Mouse (Mus musculus) G1E (cell line): ENCODE results near the gene H3f3a. TPM values are rescaled to one million over a fixed set of nuclear protein-coding genes. Genes with fewer than 3 reads are reported as not detected.
A peak's percentile ranks its signal among the peaks of the same experiment; 100 is the strongest.
"Not testable (repeated sequence)": the region's sequence is repeated elsewhere in the genome, so short reads cannot be mapped to it uniquely, and the experiment has no call there.

Experiments used
- ATAC-seq: 2 replicates; pipeline ENCODE4 v1.8.0; 2016; ENCODE audit warnings: mild to moderate bottlenecking; ENCODE audit not compliant: insufficient number of reproducible peaks, poor library complexity, low FRiP score, severe bottlenecking; ENCODE audit errors: extremely low read depth
- DNase-seq: peaks from one replicate; pipeline ENCODE4 v3.0.0; 2012; ENCODE audit warnings: low spot score
- H3K27me3 ChIP-seq: 2 replicates; pipeline ENCODE4 v1.6.1; 2012; ENCODE audit warnings: mild to moderate bottlenecking, low read length, inconsistent platforms; ENCODE audit not compliant: insufficient read depth
- H3K36me3 ChIP-seq: replicated peaks from 2 replicates; pipeline ENCODE3; 2012; ENCODE audit warnings: mild to moderate bottlenecking, inconsistent platforms
- H3K4me1 ChIP-seq: 2 replicates; pipeline ENCODE4 v1.6.1; 2012; ENCODE audit warnings: low read depth, low read length, inconsistent platforms, mixed read lengths; ENCODE audit not compliant: insufficient read depth
- H3K4me3 ChIP-seq: 2 replicates; pipeline ENCODE4 v1.5.1; 2012; ENCODE audit warnings: low read depth, mild to moderate bottlenecking, inconsistent platforms, low read length, moderate library complexity, mixed read lengths
- H3K9me3 ChIP-seq: replicated peaks from 2 replicates; pipeline ENCODE4 v1.6.1; 2012; ENCODE audit warnings: inconsistent platforms
- CTCF ChIP-seq: IDR thresholded peaks from 2 replicates; pipeline ENCODE4 v1.5.1; 2012; ENCODE audit warnings: low read depth, low read length, inconsistent platforms, mixed read lengths
- GATA1 ChIP-seq: IDR thresholded peaks from 2 replicates; pipeline ENCODE4 v1.6.1; 2012; ENCODE audit warnings: borderline replicate concordance, low read length, inconsistent platforms, mixed read lengths
- GATA2 ChIP-seq: IDR thresholded peaks from 2 replicates; pipeline ENCODE4 v1.6.1; 2012; ENCODE audit warnings: low read depth, low read length, inconsistent platforms, borderline replicate concordance
- POLR2AphosphoS5 ChIP-seq: IDR thresholded peaks from 2 replicates; pipeline ENCODE4 v1.6.1; 2012; ENCODE audit warnings: low read depth, low read length, inconsistent platforms; ENCODE audit not compliant: insufficient replicate concordance
- TAL1 ChIP-seq: conservative IDR thresholded peaks from 2 replicates; pipeline ENCODE4 v1.6.1; 2012; ENCODE audit warnings: low read depth, low read length, inconsistent platforms, mixed read lengths
- polyA plus RNA-seq: library from polyadenylated mRNA; stranded (reverse); fragments of >175 nt; gene quantifications from 2 replicates; pipeline ENCODE4 v1.2.3, GENCODE M21; 2012
- total RNA-seq, 2 experiments: library from RNA; stranded (forward) in 1 of 2; stranded (reverse) in 1 of 2; fragments of 200-1000 nt in 1 of 2; fragments of >200 nt in 1 of 2; fragmentation: Nextera tagmentation in 1 of 2; gene quantifications; 2 replicates each; pipeline ENCODE4 v1.2.3; 2014 to 2017

H3f3a gene
- total and polyA plus RNA-seq, 3 experiments = 1,327 to 3,138 (median 1,527) TPM

DNA sequence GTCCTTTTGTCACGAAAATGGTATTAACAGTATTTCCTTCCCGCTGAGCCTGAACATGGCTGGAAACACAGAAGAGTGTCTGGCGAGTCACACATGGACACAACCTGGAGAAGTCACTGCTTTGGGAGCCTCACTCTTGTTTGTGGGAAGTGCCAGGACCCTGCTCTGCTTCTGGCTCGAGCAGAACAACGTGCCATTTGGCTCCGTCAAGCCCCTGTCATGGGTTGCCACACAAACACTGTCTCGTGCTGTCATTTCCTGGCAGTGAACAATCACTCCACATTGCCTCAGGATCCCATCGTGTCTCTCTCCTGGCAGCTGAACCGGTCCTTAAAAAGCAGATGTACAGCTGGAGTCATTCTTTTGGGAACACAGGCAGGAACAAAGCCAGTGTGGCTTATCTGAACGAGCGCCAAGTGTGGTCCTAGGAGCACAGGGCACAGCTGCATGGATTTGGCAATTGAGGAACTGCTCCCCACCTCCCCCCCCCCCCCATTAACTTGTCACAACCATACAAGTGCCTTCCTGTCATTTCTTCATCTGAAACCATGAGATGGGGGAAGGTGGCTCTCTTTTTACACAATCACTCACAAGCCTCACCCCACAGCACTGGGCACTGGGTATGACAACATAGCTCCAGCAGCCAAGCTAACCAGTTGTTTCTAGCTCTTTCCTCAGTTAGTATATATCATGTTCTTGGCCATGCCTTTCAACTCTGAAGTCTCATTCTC, 34.9 kb upstream of the H3f3a start:
- DNase-seq (peak; percentile 25), ATAC-seq (no peak; the same call in 1 of the 2 replicates)
- Histone ChIP-seq H3K9me3 (no peaks in the 10 kb centered on the region), H3K27me3 (no peaks in the 10 kb centered on the region), H3K4me1 (peaks cover 53% of the 10 kb centered on the region), H3K4me3 (peak overlapping the region; percentile 67), H3K36me3 (peaks cover 14% of the 10 kb centered on the region)
- TF ChIP-seq GATA2 (no peak), CTCF (no peak), POLR2AphosphoS5 (no peak), GATA1 (no peak), TAL1 (no peak)

DNA sequence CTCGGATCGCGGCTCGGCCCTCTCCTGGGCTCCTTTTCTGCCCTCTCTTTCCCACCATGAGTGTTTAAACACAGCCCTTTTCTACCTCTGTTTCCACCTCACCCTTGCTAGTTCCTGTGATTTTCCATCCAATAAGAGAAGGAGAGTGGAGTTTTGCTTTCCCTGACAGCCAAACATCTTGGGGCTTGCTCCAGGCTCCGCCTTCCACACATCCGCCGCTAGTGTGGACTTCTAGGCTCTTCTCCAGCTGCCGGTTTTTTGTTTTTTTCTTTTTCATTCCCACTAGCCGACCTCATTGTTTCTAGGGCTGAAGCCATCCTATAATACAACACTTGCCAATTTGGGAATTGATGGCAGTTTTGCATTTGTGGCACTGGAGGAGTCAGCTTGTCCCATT, 34.4 kb upstream of the H3f3a start:
- DNase-seq (peak; percentile 79), ATAC-seq (peak; percentile 59)
- Histone ChIP-seq H3K9me3 (no peaks in the 10 kb centered on the region), H3K27me3 (no peaks in the 10 kb centered on the region), H3K4me1 (peaks cover 50% of the 10 kb centered on the region), H3K4me3 (peak overlapping the region; percentile 67), H3K36me3 (peaks cover 10% of the 10 kb centered on the region)
- TF ChIP-seq POLR2AphosphoS5 (no peak), GATA2 (no peak), CTCF (no peak), GATA1 (no peak), TAL1 (no peak)

DNA sequence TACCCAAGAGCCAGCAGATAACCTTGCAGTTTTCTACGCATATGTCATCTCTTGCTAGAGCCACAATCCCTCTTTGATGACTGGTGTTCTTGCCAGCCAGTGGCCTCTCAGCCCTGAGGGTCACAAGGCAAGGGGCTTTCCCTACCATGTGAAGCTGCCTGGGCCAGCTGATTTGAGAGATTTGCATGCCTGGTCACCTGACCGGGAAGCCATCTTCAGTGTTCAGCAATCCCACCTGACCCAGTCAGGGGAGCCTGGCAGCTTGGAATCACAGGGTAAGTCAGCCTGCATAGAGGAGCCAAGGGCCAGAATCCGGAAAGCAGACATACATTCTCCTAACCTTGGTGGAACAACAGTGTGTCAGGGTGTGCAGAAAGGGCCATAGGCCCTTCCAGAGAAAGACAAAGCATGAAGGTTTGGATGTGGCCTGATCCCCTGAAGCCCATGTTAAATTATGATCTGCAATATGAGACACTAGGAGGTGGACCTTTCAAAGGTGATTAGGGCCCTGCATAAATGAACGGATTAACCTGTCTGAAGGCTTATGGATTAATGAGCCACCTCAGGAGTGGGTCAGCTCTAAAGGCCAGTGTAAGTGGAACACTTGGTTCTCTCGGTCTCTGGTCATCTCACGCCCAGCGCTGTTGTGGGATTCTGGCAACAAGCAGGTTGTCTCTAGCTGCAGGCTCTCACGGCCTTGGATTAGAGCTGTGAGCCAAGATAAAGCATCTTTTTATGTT, 28.0 kb upstream of the H3f3a start:
- Histone ChIP-seq H3K9me3 (no peaks in the 10 kb centered on the region), H3K4me3 (no peak overlapping the region), H3K36me3 (no peaks in the 10 kb centered on the region), H3K27me3 (peaks cover 21% of the 10 kb centered on the region), H3K4me1 (peaks cover 39% of the 10 kb centered on the region)
- no peak for TF ChIP-seq TAL1
- no peak for TF ChIP-seq CTCF
- no peak for TF ChIP-seq GATA2
- no peak for TF ChIP-seq POLR2AphosphoS5
- no peak for TF ChIP-seq GATA1
- ATAC-seq = no peak
- DNase-seq = no peak

DNA sequence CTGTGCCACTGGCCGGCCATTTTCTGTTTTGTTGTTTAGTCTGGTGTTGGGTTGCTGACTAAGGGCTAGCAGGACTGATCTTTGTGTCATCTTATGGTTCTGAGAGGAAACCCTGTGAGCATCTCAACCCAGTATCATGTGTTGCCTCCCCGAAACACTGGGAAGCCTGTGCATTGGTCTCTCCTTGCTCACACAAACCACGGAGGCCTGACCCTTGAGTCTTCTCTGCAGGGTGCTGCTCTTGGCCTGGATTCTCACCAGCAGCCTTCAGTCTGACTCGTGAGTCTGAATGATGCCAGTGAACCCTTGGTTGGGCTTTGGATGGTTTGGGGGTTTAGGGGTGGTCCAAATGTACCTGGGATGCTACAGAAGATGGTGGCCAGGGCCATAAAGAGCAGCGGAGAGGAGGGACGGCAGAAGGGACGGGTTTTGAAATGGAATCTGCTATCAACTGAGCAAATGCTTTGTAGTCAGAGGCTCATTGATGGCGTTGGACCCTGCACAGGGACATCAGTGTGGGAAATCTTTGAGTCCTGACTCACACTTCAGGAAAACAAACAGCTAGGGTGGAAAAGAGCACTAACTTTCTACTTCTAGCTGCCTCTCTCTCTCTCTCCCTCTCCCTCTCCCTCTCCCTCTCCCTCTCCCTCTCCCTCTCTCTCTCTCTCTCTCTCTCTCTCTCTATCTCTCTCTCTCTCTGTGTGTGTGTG, 25.6 kb upstream of the H3f3a start:
- TF ChIP-seq CTCF (no peak), POLR2AphosphoS5 (no peak), GATA1 (no peak), TAL1 (no peak), GATA2 (no peak)
- ATAC-seq (no peak), DNase-seq (no peak)
- no peaks in the 10 kb centered on the region for H3K36me3 ChIP-seq
- H3K9me3 ChIP-seq = no peaks in the 10 kb centered on the region
- peaks cover 21% of the 10 kb centered on the region for H3K27me3 ChIP-seq
- peaks cover 42% of the 10 kb centered on the region for H3K4me1 ChIP-seq
- H3K4me3 ChIP-seq = no peak overlapping the region

DNA sequence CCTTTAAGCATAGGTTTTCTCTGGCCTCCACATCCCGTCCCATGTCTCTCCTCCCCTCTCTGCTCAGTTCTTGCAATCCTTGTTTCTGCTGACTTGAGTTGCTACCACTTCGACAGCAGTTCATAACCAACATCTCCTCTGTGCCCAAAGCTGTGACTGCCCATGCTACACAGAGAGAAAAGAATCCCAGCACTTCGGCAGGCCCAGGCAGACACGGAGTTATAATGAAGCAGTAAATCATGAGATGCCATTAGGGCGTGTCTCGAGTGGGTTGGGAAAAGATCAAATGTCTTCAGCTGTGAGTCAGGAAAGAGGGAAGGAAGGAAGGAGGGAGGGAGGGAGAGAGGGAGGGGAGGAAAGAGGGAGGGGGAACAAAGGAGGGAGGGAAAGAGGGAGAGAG, 24.3 kb upstream of the H3f3a start:
- DNase-seq (no peak), ATAC-seq (no peak)
- no peak overlapping the region for H3K4me3 ChIP-seq
- TF ChIP-seq GATA1 = no peak
- TF ChIP-seq POLR2AphosphoS5 = no peak
- TF ChIP-seq CTCF = no peak
- no peak for TF ChIP-seq TAL1
- no peak for TF ChIP-seq GATA2
- peaks cover 41% of the 10 kb centered on the region for H3K4me1 ChIP-seq
- peaks cover 21% of the 10 kb centered on the region for H3K27me3 ChIP-seq
- H3K9me3 ChIP-seq = no peaks in the 10 kb centered on the region
- no peaks in the 10 kb centered on the region for H3K36me3 ChIP-seq

DNA sequence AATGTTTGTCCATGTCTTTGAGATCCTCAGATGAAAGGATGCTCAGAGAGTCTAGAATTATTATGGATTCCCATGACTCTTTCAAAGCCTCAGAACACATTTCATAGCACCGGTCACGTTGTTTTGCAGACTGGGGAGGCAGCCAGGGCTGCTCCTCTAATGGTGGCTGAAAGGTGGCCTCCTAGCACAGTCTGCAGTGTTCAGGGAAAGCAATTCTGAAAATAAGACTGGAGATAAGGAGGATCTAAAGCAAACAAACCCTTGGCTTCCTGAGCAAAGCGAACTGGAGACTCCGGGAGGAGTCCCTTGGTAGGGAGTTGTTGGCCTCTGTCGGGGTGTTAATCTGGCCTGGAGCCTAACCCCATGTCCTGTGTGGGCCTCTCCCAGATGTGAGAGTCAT, 23.4 kb upstream of the H3f3a start:
- ATAC-seq (no peak), DNase-seq (no peak)
- no peak for TF ChIP-seq CTCF
- no peak for TF ChIP-seq TAL1
- no peak for TF ChIP-seq POLR2AphosphoS5
- no peak for TF ChIP-seq GATA1
- Histone ChIP-seq H3K4me1 (peaks cover 38% of the 10 kb centered on the region), H3K36me3 (no peaks in the 10 kb centered on the region), H3K9me3 (no peaks in the 10 kb centered on the region), H3K27me3 (peaks cover 17% of the 10 kb centered on the region), H3K4me3 (no peak overlapping the region)

DNA sequence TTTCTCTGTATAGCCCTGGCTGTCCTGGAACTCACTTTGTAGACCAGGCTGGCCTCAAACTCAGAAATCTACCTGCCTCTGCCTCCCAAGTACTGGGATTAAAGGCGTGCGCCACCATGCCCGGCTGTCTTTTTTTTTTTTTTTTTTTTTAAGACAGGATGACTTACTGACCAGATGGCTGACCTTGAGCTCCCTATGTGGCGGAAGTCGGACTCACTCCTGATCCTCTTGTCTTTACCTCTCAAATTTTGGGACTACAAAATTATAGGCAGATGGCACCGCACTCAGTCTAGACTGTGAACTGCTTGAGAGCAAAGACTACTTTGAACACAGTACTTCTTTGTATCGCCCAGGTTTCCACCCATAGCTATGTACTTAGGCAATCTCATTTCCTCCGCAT, 22.7 kb upstream of the H3f3a start:
- H3K4me3 ChIP-seq, DNase-seq, ATAC-seq, H3K9me3 ChIP-seq, H3K27me3 ChIP-seq, H3K36me3 ChIP-seq: not testable (repeated sequence)
- H3K4me1 ChIP-seq = peaks cover 33% of the 10 kb centered on the region
